Mouse (Mus musculus) heart, adult 10 weeks (tissue): ENCODE measurements around the gene Dtnb. TPM values are rescaled to one million over a fixed set of nuclear protein-coding genes. Genes with fewer than 3 reads are reported as not detected.

ENCODE experiments used
- polyA plus RNA-seq: library from polyadenylated mRNA; stranded (reverse); fragments of 350-450 nt; fragmentation: Illumina TruSeq; extraction: RNeasy Lipid Tissue Mini Kit (QIAGEN cat#74804); gene quantifications from one replicate; pipeline ENCODE4 v1.2.3, GENCODE M21; 2014; ENCODE audit warnings: low read depth, low replicate concordance

The Dtnb gene
- polyA plus RNA-seq, result 3.9 TPM

DNA sequence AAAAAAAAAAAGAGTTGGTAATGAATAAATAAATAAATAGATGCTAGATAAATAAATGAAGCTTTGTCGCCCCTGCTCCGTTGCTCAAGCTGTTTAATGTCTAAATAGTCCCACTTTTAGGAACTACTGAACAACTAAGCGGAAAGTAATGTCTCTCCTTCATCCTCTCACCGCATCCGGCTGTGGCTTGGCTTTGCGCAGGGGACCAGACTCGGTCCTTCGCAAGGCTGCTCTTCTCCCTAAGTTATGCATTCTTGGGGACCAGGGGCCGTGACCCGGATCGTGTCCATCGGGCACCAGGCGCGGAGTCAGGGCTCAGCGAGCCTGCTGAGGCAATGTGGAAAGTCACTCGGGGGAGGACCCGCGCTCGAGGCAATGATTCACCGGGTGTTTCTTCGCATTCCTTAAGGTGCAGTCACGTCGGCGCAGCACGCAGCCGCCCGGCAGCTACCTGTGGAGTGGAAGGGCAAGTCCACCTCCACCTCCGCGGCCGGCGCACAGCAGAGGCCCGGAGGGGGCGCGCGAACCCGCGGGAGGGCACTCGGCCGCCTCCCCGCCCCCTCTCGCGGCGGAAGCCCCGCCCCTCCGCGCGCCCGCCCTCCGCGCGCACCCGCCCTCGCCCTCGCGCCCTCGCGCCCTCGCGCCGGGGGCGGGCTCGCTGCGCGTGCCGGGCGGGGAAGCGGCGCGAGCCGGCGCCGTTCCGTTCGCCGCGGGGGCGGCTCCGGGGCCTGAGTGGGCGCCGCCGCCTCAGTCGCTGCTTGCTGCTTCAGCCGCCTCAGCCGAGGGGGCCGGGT, at the start of gene Dtnb:
Gene Dtnb (plus strand): TSS at position 595 of the 794 bp plus-strand sequence.

DNA sequence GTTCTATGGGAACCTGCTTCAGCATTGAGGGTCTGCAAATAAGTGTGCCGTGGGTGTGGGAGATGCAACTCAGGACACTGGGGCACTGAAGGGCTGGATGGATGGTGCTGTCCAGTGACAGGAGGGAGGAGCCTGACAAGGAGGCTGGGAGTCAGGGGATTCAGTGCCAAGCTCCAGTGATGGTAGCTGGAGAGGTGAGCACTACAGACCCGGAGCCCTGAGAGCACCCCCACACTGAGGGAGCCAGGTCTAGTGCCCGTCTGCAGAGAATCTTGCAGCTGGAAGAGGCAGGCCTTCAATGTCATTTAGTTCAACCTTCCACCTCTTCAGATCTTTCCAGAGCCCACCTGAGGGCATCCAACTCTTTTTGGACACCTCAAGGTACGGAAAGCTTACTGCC, 233.7 kb downstream of the Dtnb start, which contains the start of gene Dnmt3a:
Gene Dnmt3a (plus strand): TSS at position 156 of the 400 bp plus-strand sequence.

Other genes starting within 250 kb of the Dtnb start
- gene Kif3c, start 207.2 kb upstream of the Dtnb start, polyA plus RNA-seq, result 5.7 TPM
- 11.4 TPM for gene Asxl2, start 145.5 kb upstream of the Dtnb start, polyA plus RNA-seq
- 20.5 TPM for gene Dnmt3a, start 233.6 kb downstream of the Dtnb start, polyA plus RNA-seq